Mouse (Mus musculus): ENCODE results near the gene Acbd6. TPM values are rescaled to one million over a fixed set of nuclear protein-coding genes. Genes with fewer than 3 reads are reported as not detected.
A peak's percentile ranks its signal among the peaks of the same experiment; 100 is the strongest.

The Acbd6 gene
- polyA plus RNA-seq, 1 experiment from 2014 or later: 71.0 TPM

DNA sequence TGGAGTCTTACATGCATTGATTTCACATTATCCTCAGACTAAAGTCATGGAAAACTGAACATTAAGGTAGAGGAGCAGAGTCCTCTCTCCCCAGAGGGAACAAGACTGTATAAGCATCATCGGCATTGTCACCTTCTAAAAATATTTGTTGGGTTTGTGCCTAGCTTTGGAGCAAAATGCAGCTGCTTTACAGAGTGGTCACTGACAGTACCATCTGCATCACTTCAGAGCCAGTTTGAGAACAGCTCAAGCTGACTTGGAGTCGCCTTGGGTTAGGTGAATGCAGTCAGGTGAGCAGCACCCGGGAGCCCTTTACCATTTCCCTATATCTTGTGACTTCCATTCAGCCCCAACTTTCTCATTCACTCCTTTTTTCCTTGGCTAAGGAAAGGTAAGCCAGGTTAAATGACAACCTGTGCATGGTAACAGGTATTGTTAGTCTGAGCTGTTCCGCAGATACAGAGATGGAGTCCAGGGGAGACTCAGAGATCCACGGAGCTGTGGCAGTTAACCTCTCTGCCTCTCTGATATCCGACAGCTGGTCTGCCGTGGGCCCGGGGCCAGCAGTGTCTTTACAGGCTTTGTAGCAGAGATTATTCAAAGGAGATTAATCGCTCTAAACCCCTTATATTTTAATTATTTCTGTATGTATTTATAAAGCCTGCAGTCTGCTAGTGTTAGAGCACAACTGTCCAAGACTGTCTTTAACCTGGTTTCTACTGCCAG lies 92.4 kb downstream of the Acbd6 start:
- Histone ChIP-seq H3K9ac (ENCODE audit: low read length) (no peak overlapping the region), H3K36me3 (ENCODE audit: control insufficient read depth, insufficient read depth, low read length) (no peaks in the 10 kb centered on the region), H3K4me3 (ENCODE audit: low read depth, low read length) (no peak overlapping the region), H3K27me3 (ENCODE audit: control insufficient read depth, insufficient read depth, low read length) (no peaks in the 10 kb centered on the region; the same call in 1 of the 2 replicates), H3K4me1 (ENCODE audit: control insufficient read depth, insufficient read depth, low read length) (peaks cover 18% of the 10 kb centered on the region), H3K4me2 (no peak overlapping the region), H3K27ac (ENCODE audit: low read depth, low read length) (no peak overlapping the region), H3K9me3 (ENCODE audit: control insufficient read depth, low read length) (no peaks in the 10 kb centered on the region)
- 68% methylated on average over 9 of the region's 9 CpGs for WGBS
- ATAC-seq (ENCODE audit: low FRiP score) (no peak), DNase-seq (ENCODE audit: low spot score, missing footprints) (peak; percentile 77)

DNA sequence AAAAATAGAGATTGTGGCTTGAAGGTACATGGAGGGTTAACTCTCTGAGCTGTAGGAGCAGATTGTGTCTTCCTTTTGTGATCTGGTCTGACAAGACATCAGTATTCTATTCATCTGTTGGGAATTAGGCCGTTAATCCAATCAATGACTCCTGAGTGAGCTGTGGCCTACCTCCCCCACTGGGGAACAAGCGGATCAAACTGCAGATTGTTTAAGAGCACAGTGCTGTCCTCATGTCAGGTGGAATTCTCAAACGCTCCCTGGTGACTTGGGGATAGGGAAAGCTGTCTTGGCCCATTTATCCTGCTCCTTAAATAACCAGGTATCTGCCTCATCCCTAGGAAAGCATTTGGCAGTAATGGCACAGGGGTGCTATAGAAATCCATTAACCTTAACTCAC lies 97.0 kb downstream of the Acbd6 start:
- Histone ChIP-seq H3K4me1 (ENCODE audit: control insufficient read depth, insufficient read depth, low read length) (peaks cover 10% of the 10 kb centered on the region), H3K36me3 (ENCODE audit: control insufficient read depth, insufficient read depth, low read length) (no peaks in the 10 kb centered on the region), H3K4me3 (ENCODE audit: low read depth, low read length) (no peak overlapping the region), H3K9me3 (ENCODE audit: control insufficient read depth, low read length) (no peaks in the 10 kb centered on the region), H3K27ac (ENCODE audit: low read depth, low read length) (no peak overlapping the region), H3K4me2 (no peak overlapping the region), H3K9ac (ENCODE audit: low read length) (no peak overlapping the region), H3K27me3 (ENCODE audit: control insufficient read depth, insufficient read depth, low read length) (peaks cover 3% of the 10 kb centered on the region; the same call in 1 of the 2 replicates)
- peak; percentile 78 for DNase-seq (ENCODE audit: low spot score, missing footprints)
- ATAC-seq (ENCODE audit: low FRiP score): peak; percentile 48; the same call in 1 of the 2 replicates
- 4% methylated on average over 3 of the region's 3 CpGs for WGBS

DNA sequence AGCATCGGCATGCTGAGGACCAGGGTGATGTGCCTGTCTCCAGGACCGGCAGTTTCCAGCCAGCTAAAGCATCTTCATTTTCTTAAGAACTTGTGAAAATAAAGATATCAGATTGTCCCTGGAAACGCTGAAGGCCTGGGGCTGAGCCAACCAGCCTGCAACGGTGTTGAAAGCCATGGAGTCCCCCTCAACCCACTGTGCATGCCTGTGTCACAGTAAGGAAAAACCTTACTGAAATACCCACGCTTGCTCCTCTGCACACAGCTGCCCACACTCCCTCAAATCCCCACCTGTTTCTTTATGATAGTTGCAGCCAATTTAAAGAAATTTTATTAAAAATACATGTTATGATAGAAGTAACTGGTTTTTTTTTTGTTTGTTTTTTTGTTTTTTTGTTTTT lies 98.4 kb downstream of the Acbd6 start:
- peaks cover 3% of the 10 kb centered on the region; the same call in 1 of the 2 replicates for H3K27me3 ChIP-seq (ENCODE audit: control insufficient read depth, insufficient read depth, low read length)
- 43% methylated on average over 5 of the region's 5 CpGs for WGBS

DNA sequence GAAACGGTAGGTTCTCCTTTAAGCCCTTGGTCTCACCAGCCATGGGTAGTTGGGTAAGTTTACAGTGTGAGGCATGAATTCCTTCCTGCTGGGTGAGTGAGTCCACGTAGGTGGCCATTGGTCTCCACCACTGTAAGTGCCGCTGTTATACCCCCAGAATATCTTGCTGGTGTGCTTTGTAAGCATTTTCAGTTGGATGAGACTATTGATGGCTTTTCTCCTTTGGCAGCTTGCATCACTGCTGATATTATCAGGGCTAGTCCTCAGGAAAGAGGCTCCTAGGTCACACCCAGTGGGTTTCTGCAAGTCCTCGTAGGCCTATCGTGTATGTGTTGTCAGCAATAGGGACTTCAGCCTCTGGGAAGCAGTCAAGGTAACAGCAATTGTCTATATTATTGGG lies 106.1 kb downstream of the Acbd6 start:
- no peaks in the 10 kb centered on the region for H3K27me3 ChIP-seq (ENCODE audit: control insufficient read depth, insufficient read depth, low read length)
- no peaks in the 10 kb centered on the region for H3K4me1 ChIP-seq (ENCODE audit: control insufficient read depth, insufficient read depth, low read length)
- no peak overlapping the region for H3K4me3 ChIP-seq (ENCODE audit: low read depth, low read length)
- H3K9me3 ChIP-seq (ENCODE audit: control insufficient read depth, low read length): no peaks in the 10 kb centered on the region
- peak; percentile 39 for DNase-seq (ENCODE audit: low spot score, missing footprints)
- ATAC-seq (ENCODE audit: low FRiP score): no peak
- no peak overlapping the region for H3K9ac ChIP-seq (ENCODE audit: low read length)
- 86% methylated on average over 5 of the region's 5 CpGs for WGBS
- no peak overlapping the region for H3K27ac ChIP-seq (ENCODE audit: low read depth, low read length)
- H3K36me3 ChIP-seq (ENCODE audit: control insufficient read depth, insufficient read depth, low read length): no peaks in the 10 kb centered on the region
- H3K4me2 ChIP-seq: no peak overlapping the region

More for the DNA sequence above, 98.4 kb downstream of the Acbd6 start:
- Histone ChIP-seq H3K36me3 (ENCODE audit: control insufficient read depth, insufficient read depth, low read length) (no peaks in the 10 kb centered on the region), H3K9ac (ENCODE audit: low read length) (no peak overlapping the region), H3K4me3 (ENCODE audit: low read depth, low read length) (no peak overlapping the region), H3K27ac (ENCODE audit: low read depth, low read length) (no peak overlapping the region), H3K4me2 (no peak overlapping the region), H3K4me1 (ENCODE audit: control insufficient read depth, insufficient read depth, low read length) (peaks cover 8% of the 10 kb centered on the region), H3K9me3 (ENCODE audit: control insufficient read depth, low read length) (no peaks in the 10 kb centered on the region)
- peak; percentile 73 for DNase-seq (ENCODE audit: low spot score, missing footprints)
- ATAC-seq (ENCODE audit: low FRiP score): no peak

DNA sequence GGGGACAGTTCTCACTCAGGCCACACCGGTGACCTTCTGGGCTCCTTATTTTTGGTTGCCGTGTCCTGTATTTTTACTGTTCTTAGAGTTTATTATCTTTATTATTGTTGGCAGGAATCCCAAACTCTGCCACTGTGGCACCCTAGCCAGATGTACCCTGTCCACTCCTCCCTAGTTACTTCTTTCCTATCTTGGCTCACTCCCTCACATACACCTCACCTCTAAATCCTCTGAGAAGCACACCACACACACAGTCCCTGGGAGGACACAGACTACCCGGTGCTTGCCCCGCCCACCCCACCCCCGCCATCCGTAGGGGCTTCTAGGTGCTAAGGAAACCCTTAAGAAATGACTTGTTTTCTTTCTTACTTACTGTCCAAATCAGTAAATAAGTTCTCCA lies 117.7 kb downstream of the Acbd6 start:
- Histone ChIP-seq H3K27me3 (ENCODE audit: control insufficient read depth, insufficient read depth, low read length) (no peaks in the 10 kb centered on the region), H3K4me1 (ENCODE audit: control insufficient read depth, insufficient read depth, low read length) (no peaks in the 10 kb centered on the region), H3K4me3 (ENCODE audit: low read depth, low read length) (no peak overlapping the region), H3K36me3 (ENCODE audit: control insufficient read depth, insufficient read depth, low read length) (no peaks in the 10 kb centered on the region), H3K27ac (ENCODE audit: low read depth, low read length) (no peak overlapping the region), H3K4me2 (no peak overlapping the region), H3K9me3 (ENCODE audit: control insufficient read depth, low read length) (no peaks in the 10 kb centered on the region), H3K9ac (ENCODE audit: low read length) (no peak overlapping the region)
- WGBS: 95% methylated on average over 6 of the region's 6 CpGs
- DNase-seq (ENCODE audit: low spot score, missing footprints) (peak; percentile 21), ATAC-seq (ENCODE audit: low FRiP score) (no peak)

GRCm38 (mm10) chr1:155681116-155681799 lies 123.3 kb downstream of the Acbd6 start:
- ATAC-seq (ENCODE audit: low FRiP score) (peak; percentile 82; the same call in 1 of the 2 replicates), DNase-seq (ENCODE audit: low spot score, missing footprints) (peak; percentile 81)
- no peaks in the 10 kb centered on the region for H3K9me3 ChIP-seq (ENCODE audit: control insufficient read depth, low read length)
- no peak overlapping the region for H3K9ac ChIP-seq (ENCODE audit: low read length)
- H3K36me3 ChIP-seq (ENCODE audit: control insufficient read depth, insufficient read depth, low read length): no peaks in the 10 kb centered on the region
- H3K27ac ChIP-seq (ENCODE audit: low read depth, low read length): peak overlapping the region; percentile 31; the same call in 1 of the 2 replicates
- WGBS: 76% methylated on average over 10 of the region's 10 CpGs
- no peak overlapping the region for H3K4me2 ChIP-seq
- H3K4me1 ChIP-seq (ENCODE audit: control insufficient read depth, insufficient read depth, low read length): peaks cover 4% of the 10 kb centered on the region; the same call in 1 of the 2 replicates
- no peak overlapping the region for H3K4me3 ChIP-seq (ENCODE audit: low read depth, low read length)
- H3K27me3 ChIP-seq (ENCODE audit: control insufficient read depth, insufficient read depth, low read length): no peaks in the 10 kb centered on the region

GRCm38 (mm10) chr1:155686816-155687215 lies 128.9 kb downstream of the Acbd6 start:
- Histone ChIP-seq H3K36me3 (ENCODE audit: control insufficient read depth, insufficient read depth, low read length) (no peaks in the 10 kb centered on the region), H3K4me3 (ENCODE audit: low read depth, low read length) (no peak overlapping the region), H3K9me3 (ENCODE audit: control insufficient read depth, low read length) (no peaks in the 10 kb centered on the region), H3K4me1 (ENCODE audit: control insufficient read depth, insufficient read depth, low read length) (peaks cover 3% of the 10 kb centered on the region; the same call in 1 of the 2 replicates), H3K27me3 (ENCODE audit: control insufficient read depth, insufficient read depth, low read length) (no peaks in the 10 kb centered on the region), H3K4me2 (no peak overlapping the region), H3K27ac (ENCODE audit: low read depth, low read length) (no peak overlapping the region), H3K9ac (ENCODE audit: low read length) (no peak overlapping the region)
- no peak for DNase-seq (ENCODE audit: low spot score, missing footprints)
- 89% methylated on average over 15 of the region's 15 CpGs for WGBS
- no peak for ATAC-seq (ENCODE audit: low FRiP score)

- H3K4me2 ChIP-seq: no peak overlapping the region
- H3K4me1 ChIP-seq (ENCODE audit: control insufficient read depth, insufficient read depth, low read length): no peaks in the 10 kb centered on the region
- H3K27ac ChIP-seq (ENCODE audit: low read depth, low read length): no peak overlapping the region
- ATAC-seq (ENCODE audit: low FRiP score): no peak
- H3K4me3 ChIP-seq (ENCODE audit: low read depth, low read length): no peak overlapping the region
- H3K9me3 ChIP-seq (ENCODE audit: control insufficient read depth, low read length): no peaks in the 10 kb centered on the region
- no peaks in the 10 kb centered on the region for H3K36me3 ChIP-seq (ENCODE audit: control insufficient read depth, insufficient read depth, low read length)
- no peak overlapping the region for H3K9ac ChIP-seq (ENCODE audit: low read length)
- peak; percentile 77 for DNase-seq (ENCODE audit: low spot score, missing footprints)
- WGBS: 88% methylated on average over 4 of the region's 4 CpGs
- no peaks in the 10 kb centered on the region for H3K27me3 ChIP-seq (ENCODE audit: control insufficient read depth, insufficient read depth, low read length)
Observed at GRCm38 (mm10) chr1:155689141-155689540, 131.2 kb downstream of the Acbd6 start.

- 90% methylated on average over 5 of the region's 5 CpGs for WGBS
- ATAC-seq (ENCODE audit: low FRiP score): no peak
- no peak overlapping the region for H3K27ac ChIP-seq (ENCODE audit: low read depth, low read length)
Observed at GRCm38 (mm10) chr1:155689558-155689957, 131.6 kb downstream of the Acbd6 start.

More at GRCm38 (mm10) chr1:155689558-155689957, 131.6 kb downstream of the Acbd6 start:
- no peak overlapping the region for H3K9ac ChIP-seq (ENCODE audit: low read length)
- H3K9me3 ChIP-seq (ENCODE audit: control insufficient read depth, low read length): no peaks in the 10 kb centered on the region
- no peaks in the 10 kb centered on the region for H3K27me3 ChIP-seq (ENCODE audit: control insufficient read depth, insufficient read depth, low read length)
- no peak overlapping the region for H3K4me3 ChIP-seq (ENCODE audit: low read depth, low read length)
- DNase-seq (ENCODE audit: low spot score, missing footprints): peak; percentile 78
- no peaks in the 10 kb centered on the region for H3K36me3 ChIP-seq (ENCODE audit: control insufficient read depth, insufficient read depth, low read length)
- H3K4me2 ChIP-seq: no peak overlapping the region
- no peaks in the 10 kb centered on the region for H3K4me1 ChIP-seq (ENCODE audit: control insufficient read depth, insufficient read depth, low read length)

All from midbrain, embryonic 11.5 days (tissue).